ENCODE assay signal across 8 mouse cellular contexts in the genomic region with DNA sequence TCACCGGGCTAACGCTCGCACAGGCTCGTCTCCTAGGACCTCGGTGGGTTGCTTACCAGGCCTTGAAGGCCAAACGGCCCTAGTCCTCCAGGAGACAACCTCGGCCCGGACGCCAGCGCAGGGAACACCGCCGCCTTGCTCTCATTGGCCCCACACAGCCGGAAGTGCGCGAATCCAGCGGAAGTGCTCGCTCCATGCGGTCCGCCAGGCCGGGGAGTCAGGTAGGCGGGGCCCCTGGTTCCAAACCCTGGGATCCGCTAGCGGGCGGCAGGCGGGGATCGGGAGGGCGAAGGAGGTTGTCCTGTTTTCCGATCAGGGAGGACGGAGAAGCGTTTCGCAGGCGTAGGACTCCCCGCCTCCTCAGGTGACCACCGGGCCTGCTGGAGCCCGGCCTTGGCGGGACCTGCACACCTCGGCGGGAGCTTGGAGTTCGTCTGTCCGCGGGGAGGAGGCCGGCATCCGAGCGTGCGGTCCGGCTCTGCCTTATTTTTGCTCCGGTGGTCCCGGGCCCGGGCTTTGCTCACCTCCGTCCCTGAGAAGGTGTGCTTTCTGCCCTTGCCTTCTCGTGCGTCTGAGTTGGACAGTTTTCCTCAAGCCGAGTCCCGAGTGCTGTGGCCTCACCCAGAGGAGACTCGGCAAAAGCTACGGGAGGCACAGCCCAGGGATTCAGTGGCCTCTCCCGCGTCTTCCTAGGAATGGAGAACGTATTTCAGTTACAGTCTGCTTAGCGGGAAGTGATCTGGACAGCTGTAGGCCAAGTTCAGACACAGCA. TPM values are rescaled to one million over a fixed set of nuclear protein-coding genes. Genes with fewer than 3 reads are reported as not detected.
DNase-seq lines count a peak whose midpoint lies in the region; ATAC-seq and TF ChIP-seq lines count a peak whose summit lies in the region.

Gene Nmnat1, minus strand, starts transcription at position 150 of the 772 bp plus-strand sequence.
Gene Lzic, plus strand, starts transcription at position 177 of the 772 bp plus-strand sequence.

- peak within 1 kb of the TSS; percentile 79 for H3K9ac ChIP-seq in forebrain, embryonic 16.5 days (replicated peaks; ENCODE audit: low read depth, low read length)
- peak within 1 kb of the TSS; percentile 89 for H3K9ac ChIP-seq in lung, embryonic 15.5 days

- H3K4me2 ChIP-seq in forebrain, embryonic 16.5 days (ENCODE audit: low read length): peak within 1 kb of the TSS; percentile 93
- H3K4me2 ChIP-seq in lung, embryonic 15.5 days: peak within 1 kb of the TSS; percentile 81

- H3K27ac ChIP-seq in forebrain, embryonic 16.5 days (ENCODE audit: low read length): peak within 1 kb of the TSS; percentile 71
- H3K27ac ChIP-seq in lung, embryonic 15.5 days: peak within 1 kb of the TSS; percentile 77

- peaks cover 6% of the 10 kb centered on the region for H3K4me1 ChIP-seq in G1E (ENCODE audit: insufficient read depth, low read depth, low read length)
- H3K4me1 ChIP-seq in forebrain, embryonic 16.5 days (replicated peaks; ENCODE audit: control insufficient read depth, insufficient read depth, low read length): peaks cover 18% of the 10 kb centered on the region
- H3K4me1 ChIP-seq in lung, embryonic 15.5 days: peaks cover 17% of the 10 kb centered on the region

- no peak for TF ChIP-seq CTCF in G1E (IDR thresholded peaks at IDR 0.05; ENCODE audit: low read depth, low read length)

- WGBS in forebrain, embryonic 16.5 days: under 1% methylated on average over 60 of the region's 60 CpGs
- under 1% methylated on average over 60 of the region's 60 CpGs for WGBS in lung, embryonic 15.5 days

- no peaks in the 10 kb centered on the region for H3K9me3 ChIP-seq in G1E (replicated peaks)
- no peaks in the 10 kb centered on the region for H3K9me3 ChIP-seq in forebrain, embryonic 16.5 days (ENCODE audit: control insufficient read depth, low read length)
- H3K9me3 ChIP-seq in lung, embryonic 15.5 days: no peaks in the 10 kb centered on the region

- peaks cover 42% of the 10 kb centered on the region for H3K36me3 ChIP-seq in G1E (replicated peaks)
- H3K36me3 ChIP-seq in forebrain, embryonic 16.5 days (ENCODE audit: control insufficient read depth, insufficient read depth): peaks cover 24% of the 10 kb centered on the region
- H3K36me3 ChIP-seq in lung, embryonic 15.5 days: peaks cover 35% of the 10 kb centered on the region

- no peaks in the 10 kb centered on the region for H3K27me3 ChIP-seq in G1E (ENCODE audit: insufficient read depth, low read length)
- H3K27me3 ChIP-seq in forebrain, embryonic 16.5 days (replicated peaks; ENCODE audit: control insufficient read depth, insufficient read depth, low read length): no peaks in the 10 kb centered on the region
- no peaks in the 10 kb centered on the region for H3K27me3 ChIP-seq in lung, embryonic 15.5 days

- H3K4me3 ChIP-seq in G1E (ENCODE audit: low read depth, low read length): peak within 1 kb of the TSS; percentile 84
- H3K4me3 ChIP-seq in forebrain, embryonic 16.5 days (replicated peaks; ENCODE audit: low read length): peak within 1 kb of the TSS; percentile 79
- peak within 1 kb of the TSS; percentile 75 for H3K4me3 ChIP-seq in lung, embryonic 15.5 days

- peak; percentile 90 for ATAC-seq in G1E (ENCODE audit: extremely low read depth, insufficient number of reproducible peaks, low FRiP score, poor library complexity, severe bottlenecking)
- ATAC-seq in forebrain, embryonic 16.5 days: peak; percentile 99
- ATAC-seq in lung, embryonic 15.5 days (ENCODE audit: borderline replicate concordance, extremely low read depth, low FRiP score, low TSS enrichment): peak; percentile 99

- peak; percentile 77 for DNase-seq in G1E (ENCODE audit: low spot score)
- DNase-seq in cerebellum, adult 18-20 months: peak; percentile 92 to 93
- DNase-seq in heart, postnatal 4 days: peak; percentile 97
- DNase-seq in layer of hippocampus, adult 8-10 months (ENCODE audit: low spot score in 2 of 2): peak; percentile 82 to 92
- DNase-seq in ovary, adult 18-20 months (ENCODE audit: low spot score): peak; percentile 89
- DNase-seq in thymus, postnatal 0 days (ENCODE audit: low spot score): peak; percentile 93

RNA-seq across cellular contexts. Expression of gene Nmnat1, which starts in this region (rescaled TPM):
- total RNA-seq in G1E (2014; fragmentation: Nextera tagmentation): 6.3 and 10.8 TPM in 2 replicates
- total RNA-seq in G1E (2017): 8.5 and 10.5 TPM in 2 replicates
- polyA plus RNA-seq in G1E (2012): 1.3 and 2.0 TPM in 2 replicates
- 10.9 and 11.1 TPM in 2 replicates for polyA plus RNA-seq in forebrain, embryonic 16.5 days (2015; fragmentation: Nextera tagmentation; extraction: Ambion mirVana)
- 10 to 100 TPM; 12.7 to 14.8 TPM for total RNA-seq in heart, postnatal 4 days (2021)
- total RNA-seq in layer of hippocampus, adult 8-10 months (2022): 1 to 10 TPM; 6.0 to 9.0 (median 7.0) TPM
- polyA plus RNA-seq in lung, embryonic 15.5 days (2015; fragmentation: Nextera tagmentation; extraction: Ambion mirVana): 10.9 and 11.2 TPM in 2 replicates
- 13.4 and 15.3 TPM in 2 replicates for polyA plus RNA-seq in thymus, postnatal 0 days (2015; fragmentation: Nextera tagmentation; extraction: Ambion mirVana)

RNA-seq across cellular contexts. Expression of gene Lzic, which starts in this region (rescaled TPM):
- total RNA-seq in G1E (2014; fragmentation: Nextera tagmentation): 21.7 and 22.7 TPM in 2 replicates
- total RNA-seq in G1E (2017): 50.7 and 54.8 TPM in 2 replicates
- polyA plus RNA-seq in G1E (2012): 8.3 and 12.2 TPM in 2 replicates
- polyA plus RNA-seq in forebrain, embryonic 16.5 days (2015; fragmentation: Nextera tagmentation; extraction: Ambion mirVana): 47.3 and 51.7 TPM in 2 replicates
- total RNA-seq in heart, postnatal 4 days (2021): 10 to 100 TPM; 43.4 to 46.8 TPM
- 10 to 100 TPM; 16.4 to 18.2 (median 16.9) TPM for total RNA-seq in layer of hippocampus, adult 8-10 months (2022)
- 44.8 and 47.4 TPM in 2 replicates for polyA plus RNA-seq in lung, embryonic 15.5 days (2015; fragmentation: Nextera tagmentation; extraction: Ambion mirVana)
- polyA plus RNA-seq in thymus, postnatal 0 days (2015; fragmentation: Nextera tagmentation; extraction: Ambion mirVana): 62.8 and 66.6 TPM in 2 replicates

Comparison
In these comparisons a context has a peak if more than half of its experiments do, and no peak if none do; other contexts are left out.
1. Peak in every context shown above with its lines: DNase-seq, ATAC-seq, H3K4me3 ChIP-seq and H3K27ac ChIP-seq.